Mouse (Mus musculus) lung, embryonic 16.5 days (tissue): ENCODE data around the gene Smim20. TPM values are rescaled to one million over a fixed set of nuclear protein-coding genes. Genes with fewer than 3 reads are reported as not detected.

Source experiments
- ATAC-seq: fragments of 200-750 bp; cut with Nextera tagmentation; 2 replicates; pipeline ENCODE4 v1.8.0; 2017; ENCODE audit warnings: low read depth, mild to moderate bottlenecking, moderate library complexity
- H3K27ac ChIP-seq: fragments of 300-500 bp; sonication (generic); 2 replicates; pipeline ENCODE4 v1.5.1; 2014; ENCODE audit warnings: mild to moderate bottlenecking, control low read depth, low read length
- H3K27me3 ChIP-seq: fragments of 300-500 bp; sonication (generic); 2 replicates; pipeline ENCODE4 v1.6.1; 2014; ENCODE audit warnings: low read depth, low read length, mixed read lengths; ENCODE audit not compliant: control insufficient read depth, insufficient read depth
- H3K36me3 ChIP-seq: fragments of 300-500 bp; sonication (generic); 2 replicates; pipeline ENCODE4 v1.6.1; 2014; ENCODE audit warnings: low read length; ENCODE audit not compliant: control insufficient read depth, insufficient read depth
- H3K4me1 ChIP-seq: fragments of 300-500 bp; sonication (generic); replicated peaks from 2 replicates; pipeline ENCODE4 v1.6.1; 2014; ENCODE audit warnings: low read length, mixed read lengths; ENCODE audit not compliant: control insufficient read depth, insufficient read depth
- H3K4me2 ChIP-seq: fragments of 300-500 bp; sonication (generic); 2 replicates; pipeline ENCODE4 v1.6.1; 2014; ENCODE audit warnings: low read depth, low read length, control low read depth
- H3K4me3 ChIP-seq: fragments of 300-500 bp; sonication (generic); 2 replicates; pipeline ENCODE4 v1.5.1; 2014; ENCODE audit warnings: mild to moderate bottlenecking, low read length, control low read depth
- H3K9ac ChIP-seq: fragments of 300-500 bp; sonication (generic); 2 replicates; pipeline ENCODE4 v1.6.1; 2014; ENCODE audit warnings: low read length, control low read depth
- H3K9me3 ChIP-seq: fragments of 300-500 bp; sonication (generic); 2 replicates; pipeline ENCODE4 v1.6.1; 2016; ENCODE audit warnings: low read length; ENCODE audit not compliant: control insufficient read depth
- WGBS: fragments of 180-500 bp; shearing (Covaris S2); extraction: QIAGEN DNeasy Blood & Tissue Kit; methylation state at CpG from one replicate; pipeline ENCODE4 v1.1.7; 2014; 5-methylcytosine and 5-hydroxymethylcytosine counted together
- polyA plus RNA-seq: library from polyadenylated mRNA; unstranded; fragments of >200 nt; fragmentation: Nextera tagmentation; extraction: Ambion mirVana; gene quantifications from 2 replicates; pipeline ENCODE4 v1.2.1, GENCODE M21; 2015

Smim20 gene
- polyA plus RNA-seq, 1 experiment from 2014 or later: 86.5 TPM

GRCm38 (mm10) chr5:53273699-53274430 is 7.0 kb downstream of the Smim20 start:
- H3K4me3 ChIP-seq: no peak overlapping the region
- 81% methylated on average over 5 of the region's 5 CpGs for WGBS
- H3K9ac ChIP-seq: no peak overlapping the region
- H3K4me1 ChIP-seq: peaks cover 5% of the 10 kb centered on the region; the same call in 1 of the 2 replicates
- no peak for ATAC-seq
- no peaks in the 10 kb centered on the region for H3K9me3 ChIP-seq
- peaks cover 12% of the 10 kb centered on the region for H3K36me3 ChIP-seq
- no peak overlapping the region for H3K4me2 ChIP-seq
- no peaks in the 10 kb centered on the region for H3K27me3 ChIP-seq
- no peak overlapping the region for H3K27ac ChIP-seq

DNA sequence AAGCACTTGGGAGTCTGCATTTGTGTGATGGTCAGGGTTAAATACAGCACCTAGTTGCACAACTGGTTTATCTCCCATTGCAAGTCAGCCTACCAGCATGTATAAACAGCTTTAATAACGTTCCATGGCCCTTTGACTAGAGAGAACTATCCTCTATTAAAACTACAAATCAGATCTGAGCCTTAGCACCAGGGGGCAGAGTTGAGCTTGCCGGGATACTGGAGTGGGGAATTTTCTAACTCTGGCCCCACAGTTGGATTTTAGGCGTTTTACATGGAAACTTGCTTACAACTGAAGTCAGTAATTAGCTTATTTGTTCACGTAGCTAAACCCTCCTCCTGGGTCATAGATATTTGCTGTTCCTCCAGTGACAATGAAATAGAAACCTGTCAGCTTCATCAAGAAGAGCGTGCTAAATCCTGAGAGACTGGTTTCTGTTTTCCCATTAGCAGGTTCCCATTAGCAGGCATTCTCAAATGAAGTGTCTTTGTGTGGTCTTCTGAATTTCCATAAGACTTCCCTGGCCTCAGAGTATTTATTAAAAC is 8.0 kb downstream of the Smim20 start:
- H3K36me3 ChIP-seq: peaks cover 12% of the 10 kb centered on the region
- WGBS: 43% methylated on average over 5 of the region's 5 CpGs
- no peak overlapping the region for H3K4me2 ChIP-seq
- no peak overlapping the region for H3K4me3 ChIP-seq
- H3K4me1 ChIP-seq: peaks cover 5% of the 10 kb centered on the region; the same call in 1 of the 2 replicates
- no peak for ATAC-seq
- no peaks in the 10 kb centered on the region for H3K9me3 ChIP-seq
- no peak overlapping the region for H3K9ac ChIP-seq
- H3K27me3 ChIP-seq: no peaks in the 10 kb centered on the region
- no peak overlapping the region for H3K27ac ChIP-seq

DNA sequence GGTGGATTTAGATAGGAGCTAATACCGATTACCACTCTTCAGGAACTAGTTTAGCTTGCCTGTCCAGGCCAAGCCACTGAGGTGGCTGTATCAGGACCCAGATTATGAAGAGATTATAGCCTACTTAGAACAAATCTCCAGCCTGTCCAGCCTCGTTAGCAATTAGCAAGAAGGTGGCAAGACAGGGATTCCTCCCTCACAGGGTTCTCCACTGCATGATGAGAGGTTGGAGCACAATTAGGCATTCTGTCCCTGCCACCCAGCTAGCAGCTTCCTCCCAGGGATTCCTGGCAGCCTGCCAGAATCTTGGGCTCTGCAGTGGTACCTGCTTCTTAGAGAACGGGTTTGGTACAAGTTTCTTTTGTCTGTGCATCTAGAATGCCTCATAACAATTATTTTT is 8.5 kb downstream of the Smim20 start:
- no peak for ATAC-seq
- Histone ChIP-seq H3K9ac (no peak overlapping the region), H3K4me1 (peaks cover 5% of the 10 kb centered on the region; the same call in 1 of the 2 replicates), H3K36me3 (peaks cover 12% of the 10 kb centered on the region), H3K4me3 (no peak overlapping the region), H3K27me3 (no peaks in the 10 kb centered on the region), H3K4me2 (no peak overlapping the region), H3K27ac (no peak overlapping the region), H3K9me3 (no peaks in the 10 kb centered on the region)
- WGBS: 45% methylated on average over 3 of the region's 3 CpGs

- Histone ChIP-seq H3K9ac (no peak overlapping the region), H3K27me3 (no peaks in the 10 kb centered on the region), H3K9me3 (no peaks in the 10 kb centered on the region), H3K4me3 (no peak overlapping the region), H3K4me2 (no peak overlapping the region), H3K27ac (no peak overlapping the region), H3K36me3 (peaks cover 12% of the 10 kb centered on the region), H3K4me1 (peaks cover 5% of the 10 kb centered on the region; the same call in 1 of the 2 replicates)
- no peak for ATAC-seq
- WGBS: 47% methylated on average over 5 of the region's 5 CpGs
Measured at GRCm38 (mm10) chr5:53276470-53277022, 9.7 kb downstream of the Smim20 start.

- Histone ChIP-seq H3K4me3 (no peak overlapping the region), H3K27me3 (no peaks in the 10 kb centered on the region), H3K36me3 (peaks cover 12% of the 10 kb centered on the region), H3K4me2 (no peak overlapping the region), H3K9ac (no peak overlapping the region), H3K27ac (no peak overlapping the region), H3K4me1 (peaks cover 5% of the 10 kb centered on the region; the same call in 1 of the 2 replicates), H3K9me3 (no peaks in the 10 kb centered on the region)
- 55% methylated on average over 4 of the region's 4 CpGs for WGBS
- ATAC-seq: no peak
Measured at GRCm38 (mm10) chr5:53277716-53278263, 10.9 kb downstream of the Smim20 start.

- ATAC-seq: no peak
- H3K9me3 ChIP-seq: no peaks in the 10 kb centered on the region
- H3K36me3 ChIP-seq: peaks cover 12% of the 10 kb centered on the region
- no peak overlapping the region for H3K9ac ChIP-seq
- 71% methylated on average over 12 of the region's 12 CpGs for WGBS
- H3K4me2 ChIP-seq: no peak overlapping the region
- H3K27ac ChIP-seq: no peak overlapping the region
- H3K4me1 ChIP-seq: peaks cover 5% of the 10 kb centered on the region; the same call in 1 of the 2 replicates
- H3K4me3 ChIP-seq: no peak overlapping the region
- no peaks in the 10 kb centered on the region for H3K27me3 ChIP-seq
Measured at GRCm38 (mm10) chr5:53279216-53279813, 12.4 kb downstream of the Smim20 start.

DNA sequence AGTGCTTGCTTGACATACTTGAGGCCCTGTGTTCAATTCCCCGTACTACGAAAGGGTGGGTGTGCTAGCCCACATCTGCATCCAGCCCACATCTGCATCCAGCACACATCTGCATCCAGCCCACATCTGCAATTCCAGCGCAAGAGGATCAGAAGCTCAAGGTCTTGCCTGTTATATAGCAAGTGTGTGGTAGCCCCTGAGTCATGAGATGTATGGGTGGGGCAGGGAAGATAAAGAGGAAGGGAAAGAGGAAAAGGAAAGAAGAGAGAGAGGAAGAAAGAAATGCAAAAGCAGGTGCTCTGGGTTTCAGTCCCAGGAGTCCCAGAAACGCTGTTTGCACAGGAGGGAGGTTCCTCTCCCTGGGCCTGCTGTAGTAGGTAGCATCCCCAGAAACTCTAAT is 15.6 kb downstream of the Smim20 start:
- no peaks in the 10 kb centered on the region for H3K4me1 ChIP-seq
- H3K27ac ChIP-seq: no peak overlapping the region
- no peak overlapping the region for H3K4me2 ChIP-seq
- H3K9me3 ChIP-seq: no peaks in the 10 kb centered on the region
- H3K27me3 ChIP-seq: no peaks in the 10 kb centered on the region
- no peak overlapping the region for H3K4me3 ChIP-seq
- peaks cover 11% of the 10 kb centered on the region for H3K36me3 ChIP-seq
- 78% methylated on average over 4 of the region's 4 CpGs for WGBS
- no peak overlapping the region for H3K9ac ChIP-seq
- ATAC-seq: no peak

GRCm38 (mm10) chr5:53286406-53286805 is 19.5 kb downstream of the Smim20 start:
- no peak overlapping the region for H3K9ac ChIP-seq
- no peaks in the 10 kb centered on the region for H3K36me3 ChIP-seq
- no peaks in the 10 kb centered on the region for H3K9me3 ChIP-seq
- no peak for ATAC-seq
- H3K4me3 ChIP-seq: no peak overlapping the region
- no peaks in the 10 kb centered on the region for H3K4me1 ChIP-seq
- WGBS: 96% methylated on average over 2 of the region's 2 CpGs
- no peak overlapping the region for H3K4me2 ChIP-seq
- no peaks in the 10 kb centered on the region for H3K27me3 ChIP-seq
- H3K27ac ChIP-seq: no peak overlapping the region

DNA sequence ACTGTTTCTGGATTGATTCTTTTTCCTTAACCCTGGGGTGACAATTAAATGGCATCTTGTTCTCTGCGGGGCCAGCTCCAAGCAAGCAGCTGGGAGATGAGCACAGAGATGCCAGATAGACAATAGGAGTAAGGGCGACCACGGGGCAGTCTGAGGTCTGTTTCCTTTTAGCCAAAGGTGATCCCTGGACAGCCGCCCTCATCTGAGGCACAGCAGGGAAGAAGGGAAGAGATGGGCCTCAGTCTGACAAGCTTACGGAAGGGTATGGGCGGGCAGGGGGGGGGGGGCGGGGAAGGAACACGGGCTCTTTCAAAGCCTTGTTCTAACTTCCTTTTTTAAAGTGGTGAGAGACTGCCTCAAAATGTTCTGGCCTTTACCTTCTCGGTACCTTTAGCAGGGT is 22.6 kb downstream of the Smim20 start:
- Histone ChIP-seq H3K4me1 (no peaks in the 10 kb centered on the region), H3K9me3 (no peaks in the 10 kb centered on the region), H3K27me3 (no peaks in the 10 kb centered on the region), H3K9ac (no peak overlapping the region), H3K4me2 (no peak overlapping the region), H3K4me3 (no peak overlapping the region), H3K36me3 (no peaks in the 10 kb centered on the region), H3K27ac (no peak overlapping the region)
- WGBS: 40% methylated on average over 9 of the region's 9 CpGs
- ATAC-seq: no peak
